Mouse (Mus musculus) myocyte (in vitro differentiated cells): ENCODE measurements around the gene Agtr1b.

ENCODE experiments used
- CEBPB ChIP-seq: IDR thresholded peaks from 2 replicates; pipeline ENCODE4 v1.6.1; 2011; ENCODE audit warnings: mild to moderate bottlenecking, moderate library complexity; ENCODE audit not compliant: poor library complexity, insufficient read depth, severe bottlenecking
- E2F4 ChIP-seq: IDR thresholded peaks from one replicate; pipeline ENCODE4 v1.6.1; 2011; ENCODE audit warnings: mild to moderate bottlenecking, control low read depth, moderate library complexity; ENCODE audit not compliant: insufficient read depth
- MAX ChIP-seq: IDR thresholded peaks from one replicate; pipeline ENCODE4 v1.6.1; 2011; ENCODE audit warnings: low read depth, mild to moderate bottlenecking, control low read depth
- MYOD1 ChIP-seq, 3 experiments: IDR thresholded peaks; one replicate each; pipeline ENCODE4 v1.6.1; 2011; ENCODE audit warnings: control low read depth in 2 of 3, low read depth in 2 of 3, mild to moderate bottlenecking in 2 of 3, moderate library complexity in 1 of 3; ENCODE audit not compliant: insufficient read length in 2 of 3, control insufficient read depth in 1 of 3
- POLR2A ChIP-seq: IDR thresholded peaks from one replicate; pipeline ENCODE4 v1.6.1; 2011; ENCODE audit warnings: low read depth, mild to moderate bottlenecking, control low read depth, moderate library complexity; ENCODE audit not compliant: insufficient read length
- POLR2AphosphoS2 ChIP-seq: IDR thresholded peaks from one replicate; pipeline ENCODE4 v1.6.1; 2011; ENCODE audit warnings: low read depth, control low read depth; ENCODE audit not compliant: insufficient read length
- REST ChIP-seq: IDR thresholded peaks from one replicate; pipeline ENCODE4 v1.6.1; 2011; ENCODE audit warnings: mild to moderate bottlenecking, control low read depth, moderate library complexity; ENCODE audit not compliant: insufficient read depth, insufficient read length
- SRF ChIP-seq: IDR thresholded peaks from one replicate; pipeline ENCODE4 v1.6.1; 2011; ENCODE audit warnings: low read depth; ENCODE audit not compliant: control insufficient read depth, insufficient read length
- TCF12 ChIP-seq: IDR thresholded peaks from one replicate; pipeline ENCODE4 v1.6.1; 2011; ENCODE audit warnings: mild to moderate bottlenecking, control low read depth; ENCODE audit not compliant: poor library complexity, insufficient read depth, severe bottlenecking

GRCm38 (mm10) chr3:20294542-20295348 is 72.2 kb downstream of the Agtr1b start:
- TF ChIP-seq MAX (no peak), TCF12 (no peak), POLR2A (no peak), POLR2AphosphoS2 (no peak), REST (no peak), E2F4 (no peak), SRF (no peak), MYOD1 (IDR thresholded peaks at IDR 0.05; ENCODE audit: control insufficient read depth in 1 of 3, insufficient read length in 2 of 3, low read depth in 2 of 3) (no peak), CEBPB (no peak)
